In genomic region chr11:95075197-95076040, GRCm38 (mm10) we compare ENCODE assay signal across 8 mouse cellular contexts. TPM values are rescaled to one million over a fixed set of nuclear protein-coding genes. Genes with fewer than 3 reads are reported as not detected.
A peak's percentile ranks its signal among the peaks of the same experiment; 100 is the strongest.
DNase-seq lines count a peak whose midpoint lies in the region; ATAC-seq and TF ChIP-seq lines count a peak whose summit lies in the region.

No protein-coding gene starts in this region.

- H3K4me1 ChIP-seq in heart, embryonic 10.5 days, result peaks cover 86% of the 10 kb centered on the region
- peaks cover 10% of the 10 kb centered on the region for H3K4me1 ChIP-seq in hindbrain, embryonic 16.5 days (ENCODE audit: control insufficient read depth, insufficient read depth, low read depth, low read length)

- WGBS in heart, embryonic 10.5 days, result 7% methylated on average over 19 of the region's 19 CpGs
- 6% methylated on average over 19 of the region's 19 CpGs for WGBS in hindbrain, embryonic 16.5 days

- H3K4me3 ChIP-seq in heart, embryonic 10.5 days, result peak overlapping the region; percentile 73
- H3K4me3 ChIP-seq in hindbrain, embryonic 16.5 days (ENCODE audit: low read length), result peak overlapping the region; percentile 74

- peaks cover 47% of the 10 kb centered on the region for H3K27me3 ChIP-seq in heart, embryonic 10.5 days (ENCODE audit: insufficient read depth, poor library complexity, severe bottlenecking)
- peaks cover 7% of the 10 kb centered on the region for H3K27me3 ChIP-seq in hindbrain, embryonic 16.5 days (replicated peaks; ENCODE audit: control insufficient read depth, insufficient read depth, low read length)

- H3K9ac ChIP-seq in hindbrain, embryonic 16.5 days (ENCODE audit: low read depth, low read length), result peak overlapping the region; percentile 85

- no peaks in the 10 kb centered on the region for H3K9me3 ChIP-seq in heart, embryonic 10.5 days
- no peaks in the 10 kb centered on the region for H3K9me3 ChIP-seq in hindbrain, embryonic 16.5 days (ENCODE audit: control insufficient read depth, low read length)

- H3K27ac ChIP-seq in heart, embryonic 10.5 days, result peak overlapping the region; percentile 87
- peak overlapping the region; percentile 84 for H3K27ac ChIP-seq in hindbrain, embryonic 16.5 days (ENCODE audit: low read depth, low read length)

- 0 out of 2 replicates have a peak, but pooled peaks have one; percentile 8 for TF ChIP-seq CTCF in brain, embryonic 14.5 days (IDR thresholded peaks at IDR 0.05; ENCODE audit: borderline replicate concordance, extremely low read depth, insufficient read depth, insufficient read length)

- peak; percentile 9; the same call in 1 of the 2 replicates for ATAC-seq in hindbrain, embryonic 16.5 days

- H3K36me3 ChIP-seq in heart, embryonic 10.5 days, result no peaks in the 10 kb centered on the region
- H3K36me3 ChIP-seq in hindbrain, embryonic 16.5 days (ENCODE audit: control insufficient read depth, insufficient read depth, low read length), result no peaks in the 10 kb centered on the region

- no peak for TF ChIP-seq POLR2A in brain, embryonic 14.5 days (IDR thresholded peaks at IDR 0.05; ENCODE audit: borderline replicate concordance, extremely low read depth, insufficient read depth, insufficient read length, poor library complexity, severe bottlenecking)

- no peak for DNase-seq in heart, embryonic 10.5 days (ENCODE audit: low spot score)
- no peak for DNase-seq in heart, postnatal 4 days
- DNase-seq in brain, embryonic 14.5 days (ENCODE audit: low read depth), result peak; percentile 18
- DNase-seq in lung, postnatal 25 days (ENCODE audit: low spot score), result peak; percentile 61
- no peak for DNase-seq in gastrocnemius, adult 18-20 months (ENCODE audit: low spot score)
- DNase-seq in adrenal gland, postnatal 10 days, result no peak
- DNase-seq in thymus, postnatal 25 days, result no peak

- peak overlapping the region; percentile 80 for H3K4me2 ChIP-seq in hindbrain, embryonic 16.5 days (ENCODE audit: low read length)

RNA-seq across cellular contexts. Expression of gene Itga3, which starts 1.2 kb away (rescaled TPM):
- 11.5 and 13.8 TPM in 2 replicates for polyA plus RNA-seq in heart, embryonic 10.5 days (2016; fragmentation: Nextera tagmentation; extraction: Ambion mirVana)
- total RNA-seq in heart, postnatal 4 days (2021), result 10 to 100 TPM; 16.1 to 16.4 TPM
- polyA plus RNA-seq in brain, embryonic 14.5 days (2012; rRNA removed), result 23.4 and 29.3 TPM in 2 replicates
- polyA plus RNA-seq in hindbrain, embryonic 16.5 days (2015; fragmentation: Nextera tagmentation; extraction: Ambion mirVana), result 16.7 and 19.3 TPM in 2 replicates
- total RNA-seq in gastrocnemius, adult 18-20 months (2021), result 1 to 10 TPM; 4.7 to 5.0 TPM
- 10 to 100 TPM; 22.4 to 26.2 TPM for total RNA-seq in adrenal gland, postnatal 10 days (2021)

RNA-seq across cellular contexts. Expression of gene Pdk2, which starts 34.3 kb away (rescaled TPM):
- polyA plus RNA-seq in heart, embryonic 10.5 days (2016; fragmentation: Nextera tagmentation; extraction: Ambion mirVana), result 27.4 and 41.1 TPM in 2 replicates
- 100 to 1,000 TPM; 178 to 200 TPM for total RNA-seq in heart, postnatal 4 days (2021)
- polyA plus RNA-seq in brain, embryonic 14.5 days (2012; rRNA removed), result 17.9 and 26.1 TPM in 2 replicates
- 34.6 and 42.1 TPM in 2 replicates for polyA plus RNA-seq in hindbrain, embryonic 16.5 days (2015; fragmentation: Nextera tagmentation; extraction: Ambion mirVana)
- total RNA-seq in gastrocnemius, adult 18-20 months (2021), result 100 to 1,000 TPM; 514 to 515 TPM
- 100 to 1,000 TPM; 144 to 199 TPM for total RNA-seq in adrenal gland, postnatal 10 days (2021)

RNA-seq across cellular contexts. Expression of gene Dlx3, which starts 44.5 kb away (rescaled TPM):
- 3.2 and 5.9 TPM in 2 replicates for polyA plus RNA-seq in heart, embryonic 10.5 days (2016; fragmentation: Nextera tagmentation; extraction: Ambion mirVana)
- total RNA-seq in heart, postnatal 4 days (2021), result not detected
- 0.26 and 0.92 TPM in 2 replicates for polyA plus RNA-seq in brain, embryonic 14.5 days (2012; rRNA removed)
- polyA plus RNA-seq in hindbrain, embryonic 16.5 days (2015; fragmentation: Nextera tagmentation; extraction: Ambion mirVana), result 0.19 and 0.32 TPM in 2 replicates
- not detected for total RNA-seq in gastrocnemius, adult 18-20 months (2021)
- total RNA-seq in adrenal gland, postnatal 10 days (2021), result under 1 TPM in 1 of 2 experiments, not detected in 1; 0.60 TPM

Comparison
In these comparisons a context has a peak if more than half of its experiments do, and no peak if none do; other contexts are left out.
1. DNase-seq: peak in brain, embryonic 14.5 days (single experiment) and lung, postnatal 25 days (single experiment); none in heart, embryonic 10.5 days (single experiment), heart, postnatal 4 days (single experiment), gastrocnemius, adult 18-20 months (single experiment), adrenal gland, postnatal 10 days (single experiment) and thymus, postnatal 25 days (single experiment).